Mouse (Mus musculus): ENCODE results near the gene Hrc. TPM values are rescaled to one million over a fixed set of nuclear protein-coding genes. Genes with fewer than 3 reads are reported as not detected.
A peak's percentile ranks its signal among the peaks of the same experiment; 100 is the strongest.

Hrc gene
- total RNA-seq, 1 experiment from 2014 or later, result not detected

GRCm38 (mm10) chr7:45328841-45329475, 6.1 kb upstream of the Hrc start:
- ATAC-seq (replicated peaks; ENCODE audit: insufficient number of reproducible peaks, low FRiP score, low TSS enrichment, poor library complexity, severe bottlenecking), result no peak

GRCm38 (mm10) chr7:45331502-45331901, 3.6 kb upstream of the Hrc start:
- ATAC-seq (replicated peaks; ENCODE audit: insufficient number of reproducible peaks, low FRiP score, low TSS enrichment, poor library complexity, severe bottlenecking), result no peak

GRCm38 (mm10) chr7:45332685-45333425, 2.2 kb upstream of the Hrc start:
- peak; percentile 9; the same call in 1 of the 2 replicates for ATAC-seq (replicated peaks; ENCODE audit: insufficient number of reproducible peaks, low FRiP score, low TSS enrichment, poor library complexity, severe bottlenecking)

GRCm38 (mm10) chr7:45333431-45333982, 1.6 kb upstream of the Hrc start, which contains the start of gene Trpm4:
Gene Trpm4, minus strand, starts transcription at chr7:45333780.
- peak; percentile 63 for ATAC-seq (replicated peaks; ENCODE audit: insufficient number of reproducible peaks, low FRiP score, low TSS enrichment, poor library complexity, severe bottlenecking)

- no peak for ATAC-seq (replicated peaks; ENCODE audit: insufficient number of reproducible peaks, low FRiP score, low TSS enrichment, poor library complexity, severe bottlenecking)
Observed at GRCm38 (mm10) chr7:45334605-45335004, 485 bp upstream of the Hrc start.

- no peak for ATAC-seq (replicated peaks; ENCODE audit: insufficient number of reproducible peaks, low FRiP score, low TSS enrichment, poor library complexity, severe bottlenecking)
Observed at GRCm38 (mm10) chr7:45336319-45336718, 1.2 kb downstream of the Hrc start.

- ATAC-seq (replicated peaks; ENCODE audit: insufficient number of reproducible peaks, low FRiP score, low TSS enrichment, poor library complexity, severe bottlenecking), result no peak
Observed at GRCm38 (mm10) chr7:45337469-45337868, 2.4 kb downstream of the Hrc start.

GRCm38 (mm10) chr7:45338161-45338911, 3.2 kb downstream of the Hrc start:
- ATAC-seq (replicated peaks; ENCODE audit: insufficient number of reproducible peaks, low FRiP score, low TSS enrichment, poor library complexity, severe bottlenecking), result no peak

GRCm38 (mm10) chr7:45339410-45340065, 4.4 kb downstream of the Hrc start:
- peak; percentile 44 for ATAC-seq (replicated peaks; ENCODE audit: insufficient number of reproducible peaks, low FRiP score, low TSS enrichment, poor library complexity, severe bottlenecking)

- no peak for ATAC-seq (replicated peaks; ENCODE audit: insufficient number of reproducible peaks, low FRiP score, low TSS enrichment, poor library complexity, severe bottlenecking)
Observed at GRCm38 (mm10) chr7:45340066-45340442, 5.0 kb downstream of the Hrc start.

- no peak for ATAC-seq (replicated peaks; ENCODE audit: insufficient number of reproducible peaks, low FRiP score, low TSS enrichment, poor library complexity, severe bottlenecking)
Observed at GRCm38 (mm10) chr7:45340669-45341068, 5.6 kb downstream of the Hrc start.

GRCm38 (mm10) chr7:45341303-45341702, 6.2 kb downstream of the Hrc start:
- ATAC-seq (replicated peaks; ENCODE audit: insufficient number of reproducible peaks, low FRiP score, low TSS enrichment, poor library complexity, severe bottlenecking), result peak; percentile 74

GRCm38 (mm10) chr7:45342081-45342480, 7.0 kb downstream of the Hrc start:
- no peak for ATAC-seq (replicated peaks; ENCODE audit: insufficient number of reproducible peaks, low FRiP score, low TSS enrichment, poor library complexity, severe bottlenecking)

- no peak for ATAC-seq (replicated peaks; ENCODE audit: insufficient number of reproducible peaks, low FRiP score, low TSS enrichment, poor library complexity, severe bottlenecking)
Observed at GRCm38 (mm10) chr7:45343543-45343942, 8.5 kb downstream of the Hrc start.

- ATAC-seq (replicated peaks; ENCODE audit: insufficient number of reproducible peaks, low FRiP score, low TSS enrichment, poor library complexity, severe bottlenecking), result no peak
Observed at GRCm38 (mm10) chr7:45346905-45347304, 11.8 kb downstream of the Hrc start.

- no peak for ATAC-seq (replicated peaks; ENCODE audit: insufficient number of reproducible peaks, low FRiP score, low TSS enrichment, poor library complexity, severe bottlenecking)
Observed at GRCm38 (mm10) chr7:45353041-45353440, 18.0 kb downstream of the Hrc start.

- ATAC-seq (replicated peaks; ENCODE audit: insufficient number of reproducible peaks, low FRiP score, low TSS enrichment, poor library complexity, severe bottlenecking), result no peak
Observed at GRCm38 (mm10) chr7:45355318-45356020, 20.4 kb downstream of the Hrc start.

- ATAC-seq (replicated peaks; ENCODE audit: insufficient number of reproducible peaks, low FRiP score, low TSS enrichment, poor library complexity, severe bottlenecking), result no peak
Observed at GRCm38 (mm10) chr7:45356087-45356486, 21.0 kb downstream of the Hrc start.

Measured in monocyte, adult 5-6 weeks (primary cell).